Mouse (Mus musculus) spleen, adult 2 months (tissue): ENCODE results near the gene Ttll9. TPM values are rescaled to one million over a fixed set of nuclear protein-coding genes. Genes with fewer than 3 reads are reported as not detected.

Experiments
- DNase-seq, 2 experiments: peaks; one replicate each; pipeline versions ENCODE4 v3.0.0 to v3.0.0-alpha.2; 2012 to 2021; ENCODE audit warnings: low spot score in 2 of 2, low read depth in 1 of 2
- H3K27ac ChIP-seq: fragments of 200-500 bp; 2 replicates; pipeline ENCODE4 v1.5.1; 2012; ENCODE audit warnings: low read length, inconsistent platforms; ENCODE audit not compliant: insufficient read depth
- H3K27me3 ChIP-seq: fragments of 200-500 bp; 2 replicates; pipeline ENCODE4 v1.6.1; 2012; ENCODE audit warnings: mild to moderate bottlenecking, moderate library complexity, low read length, inconsistent platforms; ENCODE audit not compliant: control insufficient read depth, insufficient read depth
- H3K36me3 ChIP-seq: fragments of 200-500 bp; 2 replicates; pipeline ENCODE4 v1.6.1; 2012; ENCODE audit warnings: mild to moderate bottlenecking, low read length, inconsistent platforms; ENCODE audit not compliant: control insufficient read depth, insufficient read depth
- H3K4me1 ChIP-seq: fragments of 200-500 bp; 2 replicates; pipeline ENCODE4 v1.6.1; 2011; ENCODE audit warnings: inconsistent platforms; ENCODE audit not compliant: control insufficient read depth, insufficient read depth, insufficient read length
- H3K4me3 ChIP-seq: fragments of 200-500 bp; 2 replicates; pipeline ENCODE4 v1.5.1; 2011; ENCODE audit warnings: mild to moderate bottlenecking, inconsistent platforms; ENCODE audit not compliant: insufficient read depth, insufficient read length; ENCODE audit errors: extremely low read depth
- CTCF ChIP-seq: fragments of 200-500 bp; IDR thresholded peaks from 2 replicates; pipeline ENCODE4 v1.5.1; 2011; ENCODE audit warnings: mild to moderate bottlenecking, inconsistent platforms; ENCODE audit not compliant: insufficient read depth, insufficient read length, insufficient replicate concordance; ENCODE audit errors: extremely low read depth
- POLR2A ChIP-seq: fragments of 200-500 bp; IDR thresholded peaks from 2 replicates; pipeline ENCODE4 v1.6.1; 2011; ENCODE audit warnings: low read depth, low read length, inconsistent platforms
- WGBS: fragments of 180-500 bp; shearing (Covaris S2); methylation state at CpG from one replicate; pipeline ENCODE4 v1.1.7; 2018; 5-methylcytosine and 5-hydroxymethylcytosine counted together
- polyA plus RNA-seq: library from polyadenylated mRNA; depleted of rRNA; stranded (reverse); fragments of >200 nt; gene quantifications from 2 replicates; pipeline ENCODE4 v1.2.3, GENCODE M21; 2012

Gene Ttll9
- polyA plus RNA-seq, 1 experiment = 0.09 TPM

DNA sequence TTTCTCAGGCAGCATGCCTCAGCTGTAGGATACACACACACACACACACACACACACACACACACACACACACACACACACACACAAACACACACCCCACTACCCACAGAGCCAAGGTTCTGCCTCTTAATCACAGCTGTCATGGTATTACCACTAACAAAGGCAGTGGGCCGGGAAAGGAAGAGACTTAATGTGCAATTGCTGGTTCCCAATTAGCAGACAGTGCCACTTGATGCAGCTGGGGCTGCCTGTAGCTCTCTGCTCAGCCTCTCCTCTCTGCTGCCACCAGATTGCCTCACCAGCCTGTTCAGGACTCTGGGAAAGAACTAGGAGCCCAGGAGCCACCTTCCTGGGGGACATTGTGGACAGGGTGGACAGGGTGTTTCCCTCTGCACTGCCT is 23.3 kb downstream of the Ttll9 start:
- Histone ChIP-seq H3K36me3 (no peaks in the 10 kb centered on the region), H3K4me3 (no peak overlapping the region), H3K27ac (no peak overlapping the region), H3K27me3 (no peaks in the 10 kb centered on the region), H3K4me1 (peaks cover 5% of the 10 kb centered on the region; the same call in 1 of the 2 replicates)
- DNase-seq = no peak
- 27% methylated on average over 1 of the region's 1 CpGs for WGBS
- TF ChIP-seq POLR2A (no peak), CTCF (no peak)

DNA sequence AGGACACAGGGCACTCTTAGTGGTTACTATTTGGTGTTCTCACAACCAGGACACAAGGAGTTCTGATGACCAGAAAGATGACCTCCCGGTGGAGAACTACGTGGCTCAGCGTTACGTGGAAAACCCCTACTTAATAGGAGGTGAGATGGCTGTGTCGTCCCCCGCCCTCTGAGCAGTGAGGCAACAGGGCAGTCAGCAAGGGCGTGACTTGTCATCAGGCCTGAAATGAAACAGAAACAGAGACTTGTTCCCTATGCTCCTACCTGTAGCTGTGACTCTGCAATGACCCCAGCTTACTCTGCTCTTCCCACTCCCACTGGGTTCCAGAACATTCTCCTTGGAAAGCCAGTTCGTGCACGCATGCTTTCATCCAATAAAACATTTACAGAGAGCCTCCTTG is 29.2 kb downstream of the Ttll9 start:
- Histone ChIP-seq H3K4me3 (no peak overlapping the region), H3K27me3 (no peaks in the 10 kb centered on the region), H3K36me3 (no peaks in the 10 kb centered on the region), H3K4me1 (peaks cover 5% of the 10 kb centered on the region; the same call in 1 of the 2 replicates), H3K27ac (no peak overlapping the region)
- TF ChIP-seq CTCF (no peak), POLR2A (no peak)
- DNase-seq = no peak
- 74% methylated on average over 9 of the region's 9 CpGs for WGBS

DNA sequence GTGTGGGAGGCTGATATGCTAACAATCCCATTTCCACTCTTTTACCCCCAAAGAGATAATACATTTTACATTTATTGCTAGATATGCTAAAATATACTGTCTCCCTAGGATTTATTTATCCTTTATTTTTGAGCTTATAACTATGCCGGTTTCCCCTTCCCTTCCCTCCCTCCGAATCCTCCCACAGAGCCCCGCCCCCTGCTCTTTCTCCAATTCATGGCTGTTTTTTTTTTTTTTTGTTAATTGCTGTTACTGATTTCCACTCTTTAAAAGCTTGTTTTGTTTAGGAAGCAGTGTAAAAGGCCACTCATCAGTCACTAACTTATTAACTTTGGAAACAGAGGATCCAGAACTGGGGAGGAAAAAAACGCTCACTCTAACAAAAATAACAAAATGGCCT is 34.8 kb downstream of the Ttll9 start:
- Histone ChIP-seq H3K27ac (no peak overlapping the region), H3K4me3 (no peak overlapping the region), H3K4me1 (no peaks in the 10 kb centered on the region), H3K36me3 (no peaks in the 10 kb centered on the region), H3K27me3 (no peaks in the 10 kb centered on the region)
- 85% methylated on average over 4 of the region's 4 CpGs for WGBS
- TF ChIP-seq POLR2A = no peak
- no peak for TF ChIP-seq CTCF
- no peak for DNase-seq

DNA sequence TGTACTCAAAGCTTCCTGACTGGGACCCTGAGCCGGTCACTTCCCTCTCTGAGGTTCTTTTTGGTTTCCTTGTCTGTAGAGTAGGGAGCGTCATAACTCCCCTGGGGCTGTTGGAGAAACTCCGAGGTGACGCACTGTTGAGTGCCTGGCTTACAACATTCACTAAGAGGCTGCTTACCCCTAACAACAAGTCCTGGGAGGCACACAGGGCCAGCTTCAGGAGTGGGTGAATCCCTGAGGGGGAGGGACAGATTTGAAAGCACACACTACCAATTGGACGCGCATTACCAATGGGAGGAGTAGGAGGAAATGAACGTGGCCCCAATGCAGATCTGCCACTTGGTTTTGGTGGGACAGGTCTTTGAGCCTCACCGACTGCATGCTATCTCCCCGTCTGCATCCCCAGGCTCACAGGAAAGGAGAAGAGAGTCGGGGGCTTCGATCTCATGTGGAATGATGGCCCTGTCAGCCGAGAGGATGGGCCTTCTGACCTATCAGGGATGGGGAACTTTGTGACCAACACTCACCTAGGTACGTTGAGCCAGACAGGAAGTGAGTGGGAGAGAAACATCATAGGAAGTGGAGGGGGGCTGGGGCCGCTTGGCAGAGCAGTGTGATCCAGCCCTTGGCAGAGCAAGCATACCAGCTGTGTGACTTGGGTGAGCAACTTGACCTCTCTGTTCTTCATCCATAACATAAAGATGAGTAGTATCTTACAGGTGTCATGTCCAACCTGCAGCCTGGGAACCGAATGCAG is 40.4 kb downstream of the Ttll9 start:
- DNase-seq = no peak
- H3K36me3 ChIP-seq = no peaks in the 10 kb centered on the region
- H3K4me3 ChIP-seq = no peak overlapping the region
- peaks cover 10% of the 10 kb centered on the region; the same call in 1 of the 2 replicates for H3K4me1 ChIP-seq
- TF ChIP-seq POLR2A (no peak), CTCF (no peak)
- H3K27me3 ChIP-seq = no peaks in the 10 kb centered on the region
- 13% methylated on average over 15 of the region's 15 CpGs for WGBS
- no peak overlapping the region for H3K27ac ChIP-seq

DNA sequence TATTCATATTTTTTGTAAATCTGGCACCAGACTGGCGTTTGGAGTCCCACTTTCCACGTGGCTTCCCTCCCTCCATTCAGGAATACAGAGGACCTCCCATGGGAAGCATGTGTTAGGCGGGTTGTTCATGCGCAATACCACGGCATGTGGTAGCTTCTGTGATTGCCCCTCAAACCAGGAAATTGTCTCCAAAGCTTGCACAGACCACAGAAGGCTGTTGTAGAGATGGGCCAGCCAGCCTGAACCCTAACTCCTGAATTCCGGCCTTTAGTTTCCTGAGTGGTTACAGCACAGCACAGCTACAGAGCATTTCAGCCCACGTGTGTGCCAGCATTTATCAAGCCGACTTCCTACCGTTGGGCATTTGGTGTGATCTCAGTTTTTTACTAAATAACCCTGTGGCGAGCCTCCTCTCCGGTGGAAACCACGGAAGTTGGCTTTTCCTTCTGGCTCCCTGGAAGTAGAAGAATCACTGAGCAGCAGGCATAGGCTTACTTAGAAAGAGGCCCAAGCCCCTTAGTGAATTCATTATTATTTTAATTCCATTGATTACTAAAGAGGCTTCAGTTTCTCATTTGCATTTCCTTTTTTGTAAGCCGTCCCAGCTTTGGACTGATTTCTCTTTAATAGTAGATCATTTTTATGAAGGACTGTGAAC is 41.5 kb downstream of the Ttll9 start:
- H3K27ac ChIP-seq = no peak overlapping the region
- TF ChIP-seq POLR2A (no peak), CTCF (no peak)
- peaks cover 10% of the 10 kb centered on the region; the same call in 1 of the 2 replicates for H3K4me1 ChIP-seq
- H3K4me3 ChIP-seq = no peak overlapping the region
- peaks cover 5% of the 10 kb centered on the region for H3K36me3 ChIP-seq
- DNase-seq = no peak
- H3K27me3 ChIP-seq = no peaks in the 10 kb centered on the region
- 14% methylated on average over 13 of the region's 13 CpGs for WGBS

DNA sequence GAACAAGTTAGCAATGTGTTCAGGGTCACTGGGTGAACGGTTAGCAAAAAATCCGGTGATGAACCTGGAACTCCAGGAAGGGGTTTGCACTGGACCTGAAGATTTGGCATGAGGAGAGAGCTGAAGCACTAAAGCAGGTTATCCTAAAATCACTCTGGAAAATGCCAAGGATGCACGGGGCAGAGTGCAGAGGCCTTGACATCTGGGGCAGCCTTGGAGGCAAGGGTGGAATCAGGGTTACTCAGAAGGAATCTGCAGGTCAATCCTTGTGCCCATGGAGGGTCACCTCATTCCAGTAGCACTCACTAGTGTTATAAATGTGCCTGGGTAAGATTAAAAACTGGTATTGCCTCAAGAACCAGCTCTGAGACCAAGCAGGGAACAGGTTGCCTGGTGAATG is 43.7 kb downstream of the Ttll9 start:
- no peak for DNase-seq
- Histone ChIP-seq H3K4me1 (peaks cover 10% of the 10 kb centered on the region; the same call in 1 of the 2 replicates), H3K27me3 (no peaks in the 10 kb centered on the region), H3K27ac (no peak overlapping the region), H3K36me3 (peaks cover 21% of the 10 kb centered on the region), H3K4me3 (no peak overlapping the region)
- 89% methylated on average over 3 of the region's 3 CpGs for WGBS
- TF ChIP-seq CTCF = no peak
- TF ChIP-seq POLR2A = no peak
